Mouse (Mus musculus): ENCODE measurements around the gene Ifna6.
"Not testable (repeated sequence)": the region's sequence is repeated elsewhere in the genome, so short reads cannot be mapped to it uniquely, and the experiment has no call there.

DNA sequence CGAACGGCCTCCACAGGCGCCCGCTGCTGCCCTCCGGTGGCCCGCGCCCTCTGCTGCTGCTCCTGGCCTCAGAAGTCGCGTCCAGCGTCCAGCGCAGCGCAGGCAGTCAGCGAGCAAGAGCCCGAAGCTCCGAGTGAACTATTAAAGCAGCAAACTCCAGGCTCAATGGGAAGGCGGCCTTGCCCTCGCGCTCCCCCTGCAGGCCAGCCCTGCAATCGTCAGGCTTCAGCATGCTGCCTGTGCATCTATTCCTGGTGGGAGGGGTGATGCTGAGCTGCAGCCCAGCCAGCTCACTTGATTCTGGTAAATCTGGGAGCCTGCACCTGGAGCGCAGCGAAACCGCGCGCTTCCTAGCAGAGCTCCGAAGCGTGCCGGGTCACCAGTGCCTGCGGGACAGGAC lies 38.8 kb upstream of the Ifna6 start, which contains the start of gene Gm13277:
- not testable (repeated sequence) for TF ChIP-seq GATA1 (IDR thresholded peaks at IDR 0.05; ENCODE audit: borderline replicate concordance, low read length); FLI1 (IDR thresholded peaks at IDR 0.05; ENCODE audit: low read length)
